Mouse (Mus musculus): ENCODE data around the gene Yeats4.

DNA sequence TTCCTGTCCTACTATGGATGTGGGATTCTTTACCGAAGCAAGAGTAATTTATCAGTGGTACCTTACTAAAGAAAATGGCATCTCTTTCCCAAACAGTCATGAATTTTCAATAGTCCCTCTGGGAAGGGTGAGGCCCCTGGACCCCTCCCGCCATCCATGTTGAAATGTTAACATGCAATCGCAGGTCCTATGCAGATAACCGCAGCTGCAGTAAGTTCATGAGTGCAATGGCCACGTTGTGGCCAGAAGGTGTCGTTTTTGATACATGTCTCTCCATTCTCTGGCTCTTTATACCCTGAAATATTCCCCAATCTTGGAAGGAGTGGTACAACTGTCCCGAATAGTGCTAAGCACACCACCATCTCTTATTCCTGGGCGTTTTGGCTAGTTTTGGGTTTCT, 787 bp upstream of the Yeats4 start:
- TF ChIP-seq POLR2A (IDR thresholded peaks at IDR 0.05; ENCODE audit: borderline replicate concordance, control insufficient read depth, low read depth, low read length) (no peak), CTCF (IDR thresholded peaks at IDR 0.05; ENCODE audit: control insufficient read depth, insufficient read depth, low read length) (no peak)

All from bone marrow, adult 2 months (tissue).